Mouse (Mus musculus): ENCODE measurements around the gene 2310039H08Rik. TPM values are rescaled to one million over a fixed set of nuclear protein-coding genes. Genes with fewer than 3 reads are reported as not detected.
A peak's percentile ranks its signal among the peaks of the same experiment; 100 is the strongest.

The 2310039H08Rik gene
- polyA plus RNA-seq, 1 experiment from 2014 or later = 80.1 TPM

DNA sequence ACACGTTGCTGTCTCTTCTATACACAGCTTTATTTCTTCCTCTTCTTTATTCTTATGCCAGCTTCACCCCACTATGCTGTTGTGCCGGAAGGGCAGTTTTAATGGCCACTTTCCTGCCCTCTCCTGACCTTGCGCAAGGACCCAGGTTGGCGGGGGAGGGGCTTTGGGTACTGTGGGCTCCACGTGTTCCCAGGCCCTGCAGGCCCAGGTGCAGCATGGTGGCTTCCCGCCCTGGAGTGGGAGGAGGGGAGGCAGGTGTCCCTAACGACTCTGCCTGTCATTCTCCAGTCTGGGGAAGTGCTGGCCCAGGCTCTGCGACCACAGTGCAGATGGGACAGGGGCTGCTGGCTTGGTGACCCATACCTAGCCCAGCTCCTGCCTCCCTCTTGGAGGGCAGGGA is 4.6 kb upstream of the 2310039H08Rik start:
- Histone ChIP-seq H3K9ac (replicated peaks; ENCODE audit: low read depth) (no peak overlapping the region), H3K4me1 (ENCODE audit: insufficient read depth, low read depth, low read length) (peaks cover 3% of the 10 kb centered on the region; the same call in 1 of the 2 replicates), H3K4me2 (replicated peaks; ENCODE audit: low read depth, low read length) (no peak overlapping the region), H3K27me3 (replicated peaks; ENCODE audit: insufficient read depth, low read length) (no peaks in the 10 kb centered on the region), H3K4me3 (ENCODE audit: low read depth, low read length) (no peak overlapping the region), H3K9me3 (ENCODE audit: low read length) (no peaks in the 10 kb centered on the region), H3K27ac (ENCODE audit: low read length) (no peak overlapping the region), H3K36me3 (ENCODE audit: insufficient read depth, low read length) (no peaks in the 10 kb centered on the region)
- DNase-seq (ENCODE audit: low spot score) = no peak
- no peak for ATAC-seq
- no peak for TF ChIP-seq CTCF (IDR thresholded peaks at IDR 0.05)
- TF ChIP-seq EP300 (IDR thresholded peaks at IDR 0.05) = no peak
- WGBS = 34% methylated on average over 8 of the region's 8 CpGs

DNA sequence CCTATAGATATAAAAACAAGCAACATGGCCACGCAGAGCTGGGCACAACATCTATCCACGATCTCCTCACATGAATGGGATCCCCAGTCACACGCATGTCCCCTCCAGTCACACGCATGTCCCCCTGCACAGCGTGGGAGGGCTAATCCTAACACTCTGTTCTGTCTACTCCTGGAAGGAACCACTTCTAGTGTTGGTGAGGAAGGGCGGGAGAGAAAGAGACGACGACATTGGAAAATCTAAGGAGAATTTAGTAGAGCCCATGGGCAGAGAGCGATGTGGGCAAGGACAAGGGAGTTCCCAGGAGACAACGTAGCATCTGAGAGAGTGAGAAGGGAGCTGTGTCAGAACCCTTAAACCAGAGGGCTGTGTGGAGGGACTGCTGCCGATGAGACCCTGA is 1.9 kb upstream of the 2310039H08Rik start:
- DNase-seq (ENCODE audit: low spot score) (no peak), ATAC-seq (no peak)
- Histone ChIP-seq H3K27ac (ENCODE audit: low read length) (no peak overlapping the region), H3K36me3 (ENCODE audit: insufficient read depth, low read length) (0 out of 2 replicates have a peak, but pooled peaks cover 6% of the 10 kb centered on the region), H3K9me3 (ENCODE audit: low read length) (no peaks in the 10 kb centered on the region), H3K4me2 (replicated peaks; ENCODE audit: low read depth, low read length) (no peak overlapping the region), H3K4me1 (ENCODE audit: insufficient read depth, low read depth, low read length) (peaks cover 3% of the 10 kb centered on the region; the same call in 1 of the 2 replicates), H3K27me3 (replicated peaks; ENCODE audit: insufficient read depth, low read length) (no peaks in the 10 kb centered on the region), H3K9ac (replicated peaks; ENCODE audit: low read depth) (no peak overlapping the region), H3K4me3 (ENCODE audit: low read depth, low read length) (no peak overlapping the region)
- TF ChIP-seq CTCF (IDR thresholded peaks at IDR 0.05) (no peak), EP300 (IDR thresholded peaks at IDR 0.05) (no peak)
- WGBS = 89% methylated on average over 11 of the region's 11 CpGs

DNA sequence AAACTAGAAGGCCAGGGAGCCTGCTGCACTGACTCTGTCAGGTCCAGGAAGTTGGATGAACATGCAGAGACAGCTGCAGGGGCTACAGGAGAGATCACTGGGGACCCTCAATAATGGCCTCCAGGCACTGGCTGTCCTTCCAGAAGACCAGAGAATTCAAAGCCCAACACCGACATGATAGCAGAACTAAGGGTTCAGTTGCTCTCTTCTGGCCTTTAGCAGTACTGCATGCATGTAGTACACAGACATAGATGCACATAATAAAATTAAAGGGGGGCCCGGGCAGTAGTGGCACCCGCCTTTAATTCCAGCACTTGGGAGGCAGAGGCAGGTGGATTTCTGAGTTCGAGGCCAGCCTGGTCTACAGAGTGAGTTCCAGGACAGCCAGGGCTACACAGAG is 1.4 kb upstream of the 2310039H08Rik start:
- H3K36me3 ChIP-seq (ENCODE audit: insufficient read depth, low read length) = 0 out of 2 replicates have a peak, but pooled peaks cover 10% of the 10 kb centered on the region
- H3K27ac ChIP-seq (ENCODE audit: low read length) = no peak overlapping the region
- WGBS = 88% methylated on average over 4 of the region's 4 CpGs

GRCm38 (mm10) chr17:46771616-46772015 is 819 bp upstream of the 2310039H08Rik start:
- Histone ChIP-seq H3K4me1 (ENCODE audit: insufficient read depth, low read depth, low read length) (peaks cover 3% of the 10 kb centered on the region; the same call in 1 of the 2 replicates), H3K27ac (ENCODE audit: low read length) (peak overlapping the region; percentile 84), H3K9me3 (ENCODE audit: low read length) (no peaks in the 10 kb centered on the region), H3K27me3 (replicated peaks; ENCODE audit: insufficient read depth, low read length) (no peaks in the 10 kb centered on the region), H3K36me3 (ENCODE audit: insufficient read depth, low read length) (0 out of 2 replicates have a peak, but pooled peaks cover 15% of the 10 kb centered on the region), H3K4me2 (replicated peaks; ENCODE audit: low read depth, low read length) (peak overlapping the region; percentile 95), H3K9ac (replicated peaks; ENCODE audit: low read depth) (no peak overlapping the region), H3K4me3 (ENCODE audit: low read depth, low read length) (peak overlapping the region; percentile 82)
- DNase-seq (ENCODE audit: low spot score) (no peak), ATAC-seq (no peak)
- TF ChIP-seq CTCF (IDR thresholded peaks at IDR 0.05) (no peak), EP300 (IDR thresholded peaks at IDR 0.05) (no peak)
- WGBS = 61% methylated on average over 17 of the region's 17 CpGs

More for the DNA sequence above, 1.4 kb upstream of the 2310039H08Rik start:
- no peak for TF ChIP-seq EP300 (IDR thresholded peaks at IDR 0.05)
- TF ChIP-seq CTCF (IDR thresholded peaks at IDR 0.05) = peak; percentile 39
- Histone ChIP-seq H3K9ac (replicated peaks; ENCODE audit: low read depth) (no peak overlapping the region), H3K4me1 (ENCODE audit: insufficient read depth, low read depth, low read length) (peaks cover 3% of the 10 kb centered on the region; the same call in 1 of the 2 replicates), H3K27me3 (replicated peaks; ENCODE audit: insufficient read depth, low read length) (no peaks in the 10 kb centered on the region), H3K9me3 (ENCODE audit: low read length) (no peaks in the 10 kb centered on the region), H3K4me2 (replicated peaks; ENCODE audit: low read depth, low read length) (no peak overlapping the region), H3K4me3 (ENCODE audit: low read depth, low read length) (no peak overlapping the region)
- DNase-seq (ENCODE audit: low spot score) = no peak
- no peak for ATAC-seq

- Histone ChIP-seq H3K27me3 (replicated peaks; ENCODE audit: insufficient read depth, low read length) (no peaks in the 10 kb centered on the region), H3K4me3 (ENCODE audit: low read depth, low read length) (peak overlapping the region; percentile 82), H3K4me1 (ENCODE audit: insufficient read depth, low read depth, low read length) (peaks cover 3% of the 10 kb centered on the region; the same call in 1 of the 2 replicates), H3K27ac (ENCODE audit: low read length) (peak overlapping the region; percentile 84), H3K36me3 (ENCODE audit: insufficient read depth, low read length) (0 out of 2 replicates have a peak, but pooled peaks cover 15% of the 10 kb centered on the region), H3K9ac (replicated peaks; ENCODE audit: low read depth) (peak overlapping the region; percentile 71), H3K4me2 (replicated peaks; ENCODE audit: low read depth, low read length) (peak overlapping the region; percentile 95), H3K9me3 (ENCODE audit: low read length) (no peaks in the 10 kb centered on the region)
- 5% methylated on average over 5 of the region's 5 CpGs for WGBS
- TF ChIP-seq CTCF (IDR thresholded peaks at IDR 0.05) (no peak), EP300 (IDR thresholded peaks at IDR 0.05) (no peak)
- ATAC-seq (peak; percentile 20; the same call in 1 of the 2 replicates), DNase-seq (ENCODE audit: low spot score) (no peak)
Measured at GRCm38 (mm10) chr17:46772038-46772403, 414 bp upstream of the 2310039H08Rik start.

GRCm38 (mm10) chr17:46773278-46774130 is 1.1 kb downstream of the 2310039H08Rik start:
- H3K36me3 ChIP-seq (ENCODE audit: insufficient read depth, low read length) = peaks cover 28% of the 10 kb centered on the region; the same call in 1 of the 2 replicates

More at GRCm38 (mm10) chr17:46773278-46774130, 1.1 kb downstream of the 2310039H08Rik start:
- no peak for TF ChIP-seq EP300 (IDR thresholded peaks at IDR 0.05)
- peak; percentile 47 for TF ChIP-seq CTCF (IDR thresholded peaks at IDR 0.05)
- WGBS = 6% methylated on average over 19 of the region's 20 CpGs
- Histone ChIP-seq H3K9me3 (ENCODE audit: low read length) (no peaks in the 10 kb centered on the region), H3K4me1 (ENCODE audit: insufficient read depth, low read depth, low read length) (peaks cover 3% of the 10 kb centered on the region; the same call in 1 of the 2 replicates), H3K27me3 (replicated peaks; ENCODE audit: insufficient read depth, low read length) (no peaks in the 10 kb centered on the region), H3K4me2 (replicated peaks; ENCODE audit: low read depth, low read length) (peak overlapping the region; percentile 95), H3K27ac (ENCODE audit: low read length) (peak overlapping the region; percentile 84), H3K4me3 (ENCODE audit: low read depth, low read length) (peak overlapping the region; percentile 82), H3K9ac (replicated peaks; ENCODE audit: low read depth) (peak overlapping the region; percentile 71)
- ATAC-seq (no peak), DNase-seq (ENCODE audit: low spot score) (peak; percentile 63)
